Mouse (Mus musculus) ES-Bruce4 (cell line): Measurements from ENCODE around the gene Adh1.

Source experiments
- CTCF ChIP-seq: IDR thresholded peaks from one replicate; pipeline ENCODE4 v1.8.1; 2011; ENCODE audit warnings: low read depth, low read length
- POLR2A ChIP-seq: IDR thresholded peaks from one replicate; pipeline ENCODE4 v1.8.1; 2011; ENCODE audit warnings: low read length; ENCODE audit not compliant: insufficient read depth

GRCm38 (mm10) chr3:138229448-138229847 lies 31.3 kb upstream of the Adh1 start:
- TF ChIP-seq POLR2A (no peak), CTCF (no peak)
